Mouse (Mus musculus) neural tube, embryonic 12.5 days (tissue): ENCODE measurements at regions not wholly inside any gene's neighbourhood (a gene's known extent, or its start where the extent isn't known, plus 50 kb on each side); places are given as distances from the start of the nearest gene placed in this dataset.

Source experiments
- ATAC-seq: fragments of 200-750 bp; cut with Nextera tagmentation; 2 replicates; pipeline ENCODE4 v1.8.0; 2017; ENCODE audit warnings: low read depth, mild to moderate bottlenecking, moderate TSS enrichment, moderate library complexity; ENCODE audit not compliant: low FRiP score
- H3K27ac ChIP-seq: fragments of 300-500 bp; sonication (generic); 2 replicates; pipeline ENCODE4 v1.5.1; 2016
- H3K27me3 ChIP-seq: fragments of 300-500 bp; sonication (generic); replicated peaks from 2 replicates; pipeline ENCODE4 v1.6.1; 2016; ENCODE audit warnings: mild to moderate bottlenecking
- H3K36me3 ChIP-seq: fragments of 300-500 bp; sonication (generic); 2 replicates; pipeline ENCODE4 v1.6.1; 2016; ENCODE audit warnings: mild to moderate bottlenecking
- H3K4me1 ChIP-seq: fragments of 300-500 bp; sonication (generic); 2 replicates; pipeline ENCODE4 v1.6.1; 2016
- H3K4me2 ChIP-seq: fragments of 300-500 bp; sonication (generic); replicated peaks from 2 replicates; pipeline ENCODE4 v1.6.1; 2016; ENCODE audit warnings: mild to moderate bottlenecking
- H3K4me3 ChIP-seq: fragments of 300-500 bp; sonication (generic); 2 replicates; pipeline ENCODE4 v1.5.1; 2016
- H3K9ac ChIP-seq: fragments of 300-500 bp; sonication (generic); 2 replicates; pipeline ENCODE4 v1.6.1; 2016; ENCODE audit warnings: mild to moderate bottlenecking
- H3K9me3 ChIP-seq: fragments of 300-500 bp; sonication (generic); 2 replicates; pipeline ENCODE4 v1.6.1; 2016; ENCODE audit warnings: mild to moderate bottlenecking
- WGBS: fragments of 180-500 bp; shearing (Covaris S2); methylation state at CpG from one replicate; pipeline ENCODE4 v1.1.7; 2016; 5-methylcytosine and 5-hydroxymethylcytosine counted together

DNA sequence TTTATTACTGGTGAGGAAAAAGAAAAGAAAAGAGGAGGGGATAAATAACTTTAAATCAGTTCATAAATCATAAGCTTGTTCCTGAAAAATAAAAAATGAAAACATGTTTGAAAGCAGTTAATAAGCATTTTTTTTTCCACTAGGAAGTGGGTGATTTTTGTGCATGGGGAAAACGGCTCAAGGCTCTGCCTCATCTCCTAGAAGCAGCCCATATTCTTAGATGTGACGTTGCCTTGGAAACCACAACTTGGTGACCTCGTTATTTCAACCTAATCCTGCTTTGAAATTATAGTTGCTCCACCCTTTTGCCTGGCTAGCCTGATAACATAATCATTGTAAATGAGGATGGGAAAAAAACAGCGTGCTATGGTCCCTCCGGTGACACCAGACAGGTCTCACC, 183.1 kb downstream of the Qdpr start:
- Histone ChIP-seq H3K27me3 (no peaks in the 10 kb centered on the region), H3K36me3 (no peaks in the 10 kb centered on the region), H3K4me1 (no peaks in the 10 kb centered on the region), H3K4me2 (no peak overlapping the region), H3K9me3 (no peaks in the 10 kb centered on the region), H3K9ac (no peak overlapping the region), H3K4me3 (no peak overlapping the region), H3K27ac (no peak overlapping the region)
- ATAC-seq, result no peak
- 57% methylated on average over 5 of the region's 5 CpGs for WGBS

DNA sequence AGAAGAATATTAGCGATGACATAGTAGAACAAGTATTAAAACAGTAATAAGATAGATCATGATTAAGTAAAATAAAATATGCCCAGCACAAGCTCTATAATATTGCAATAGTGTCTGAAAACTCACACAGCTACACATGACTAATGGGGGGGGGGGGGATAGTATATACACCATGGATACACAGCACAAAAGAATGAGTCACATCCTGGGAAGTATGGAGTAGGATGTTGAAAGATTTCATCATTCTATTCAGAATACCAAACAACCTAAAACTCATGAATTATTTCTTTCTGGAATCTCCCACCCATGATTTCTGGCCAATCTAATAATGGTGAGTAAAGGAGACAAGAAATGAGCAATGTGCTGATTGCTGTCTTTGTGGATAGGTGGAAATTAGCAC, 191.6 kb downstream of the Qdpr start:
- Histone ChIP-seq H3K27me3 (no peaks in the 10 kb centered on the region), H3K4me2 (no peak overlapping the region), H3K4me3 (no peak overlapping the region), H3K9me3 (no peaks in the 10 kb centered on the region), H3K27ac (no peak overlapping the region), H3K9ac (no peak overlapping the region), H3K4me1 (no peaks in the 10 kb centered on the region), H3K36me3 (no peaks in the 10 kb centered on the region)
- no peak for ATAC-seq
- 94% methylated on average over 1 of the region's 1 CpGs for WGBS

GRCm38 (mm10) chr5:45256256-45256999, 193.6 kb downstream of the Qdpr start:
- 81% methylated on average over 9 of the region's 9 CpGs for WGBS
- no peak overlapping the region for H3K27ac ChIP-seq
- H3K4me3 ChIP-seq, result no peak overlapping the region
- H3K27me3 ChIP-seq, result no peaks in the 10 kb centered on the region
- no peak for ATAC-seq
- H3K4me2 ChIP-seq, result no peak overlapping the region
- H3K36me3 ChIP-seq, result no peaks in the 10 kb centered on the region
- no peaks in the 10 kb centered on the region for H3K9me3 ChIP-seq
- no peak overlapping the region for H3K9ac ChIP-seq
- H3K4me1 ChIP-seq, result no peaks in the 10 kb centered on the region

GRCm38 (mm10) chr5:45231856-45232255, 218.2 kb downstream of the Qdpr start:
- Histone ChIP-seq H3K36me3 (no peaks in the 10 kb centered on the region), H3K4me3 (no peak overlapping the region), H3K4me1 (no peaks in the 10 kb centered on the region), H3K27ac (no peak overlapping the region), H3K4me2 (no peak overlapping the region), H3K9ac (no peak overlapping the region), H3K27me3 (no peaks in the 10 kb centered on the region), H3K9me3 (no peaks in the 10 kb centered on the region)
- no peak for ATAC-seq
- WGBS, result 88% methylated on average over 4 of the region's 4 CpGs

GRCm38 (mm10) chr5:45230097-45230496, 219.9 kb downstream of the Qdpr start:
- Histone ChIP-seq H3K9me3 (no peaks in the 10 kb centered on the region), H3K9ac (no peak overlapping the region), H3K36me3 (no peaks in the 10 kb centered on the region), H3K4me2 (no peak overlapping the region), H3K4me3 (no peak overlapping the region), H3K4me1 (no peaks in the 10 kb centered on the region), H3K27ac (no peak overlapping the region), H3K27me3 (no peaks in the 10 kb centered on the region)
- no peak for ATAC-seq
- 76% methylated on average over 1 of the region's 1 CpGs for WGBS

DNA sequence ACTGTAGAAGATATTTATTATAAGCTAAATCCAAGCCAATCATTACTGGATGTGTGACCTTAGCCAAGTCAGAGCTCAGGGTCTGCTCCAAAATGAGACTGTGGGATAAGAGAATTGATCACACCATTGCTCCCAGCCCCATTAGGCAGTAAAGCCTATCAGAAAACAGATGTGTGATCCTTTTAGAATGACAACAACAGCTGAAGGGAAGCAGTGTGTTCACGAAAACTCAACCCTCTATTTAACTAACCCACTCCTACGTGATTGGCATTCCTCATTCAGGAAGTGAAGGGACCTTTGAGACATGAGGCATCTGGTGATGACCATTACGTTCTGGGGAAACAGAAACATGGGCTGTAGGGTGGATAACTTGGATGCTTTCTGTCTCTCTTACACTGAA, 220.6 kb downstream of the Qdpr start:
- WGBS, result 81% methylated on average over 3 of the region's 3 CpGs
- no peaks in the 10 kb centered on the region for H3K27me3 ChIP-seq
- H3K27ac ChIP-seq, result no peak overlapping the region
- ATAC-seq, result no peak
- H3K4me2 ChIP-seq, result no peak overlapping the region
- no peaks in the 10 kb centered on the region for H3K4me1 ChIP-seq
- no peak overlapping the region for H3K9ac ChIP-seq
- H3K36me3 ChIP-seq, result no peaks in the 10 kb centered on the region
- H3K9me3 ChIP-seq, result no peaks in the 10 kb centered on the region
- H3K4me3 ChIP-seq, result no peak overlapping the region

DNA sequence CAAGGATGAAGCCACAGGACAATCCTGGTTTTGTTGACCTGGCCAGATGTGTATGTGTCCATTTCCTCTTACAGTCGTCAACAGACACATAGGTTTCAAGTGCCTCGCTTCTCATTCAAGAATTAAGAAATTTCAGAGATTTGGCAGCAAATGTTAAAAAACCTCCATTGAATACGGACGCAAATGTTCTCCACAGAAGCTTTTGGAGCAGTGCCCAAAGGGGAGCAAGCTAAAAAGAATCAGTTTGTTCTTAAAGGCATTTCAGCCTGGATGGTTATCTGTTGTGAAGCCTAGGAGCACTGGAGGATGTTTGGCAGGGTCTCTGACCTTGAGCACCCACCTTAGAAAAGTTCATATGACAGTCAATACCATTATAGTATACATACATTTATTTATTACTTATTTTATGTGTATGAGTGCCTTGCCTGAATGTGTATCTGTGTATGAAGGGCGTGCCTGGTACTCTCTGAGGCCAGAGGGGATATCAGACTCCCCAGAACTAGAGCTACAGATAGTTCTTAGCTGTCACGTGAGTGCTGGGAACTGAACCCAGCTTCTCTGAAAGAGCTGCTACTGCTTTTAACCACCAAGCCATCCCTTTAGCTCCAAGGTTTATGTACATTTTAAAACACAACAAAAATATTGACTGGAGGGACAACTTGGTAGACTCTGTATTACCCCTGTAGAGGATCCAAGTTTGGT, 221.7 kb downstream of the Qdpr start:
- WGBS, result 86% methylated on average over 6 of the region's 6 CpGs
- no peak overlapping the region for H3K9ac ChIP-seq
- H3K27ac ChIP-seq, result no peak overlapping the region
- H3K36me3 ChIP-seq, result no peaks in the 10 kb centered on the region
- no peaks in the 10 kb centered on the region for H3K27me3 ChIP-seq
- no peaks in the 10 kb centered on the region for H3K9me3 ChIP-seq
- H3K4me1 ChIP-seq, result no peaks in the 10 kb centered on the region
- no peak overlapping the region for H3K4me2 ChIP-seq
- no peak for ATAC-seq
- H3K4me3 ChIP-seq, result no peak overlapping the region

GRCm38 (mm10) chr5:45220272-45220916, 229.6 kb downstream of the Qdpr start:
- Histone ChIP-seq H3K9ac (no peak overlapping the region), H3K36me3 (no peaks in the 10 kb centered on the region), H3K27me3 (no peaks in the 10 kb centered on the region), H3K4me1 (no peaks in the 10 kb centered on the region), H3K4me3 (no peak overlapping the region), H3K9me3 (no peaks in the 10 kb centered on the region), H3K4me2 (no peak overlapping the region), H3K27ac (no peak overlapping the region)
- ATAC-seq, result no peak
- 82% methylated on average over 6 of the region's 6 CpGs for WGBS

DNA sequence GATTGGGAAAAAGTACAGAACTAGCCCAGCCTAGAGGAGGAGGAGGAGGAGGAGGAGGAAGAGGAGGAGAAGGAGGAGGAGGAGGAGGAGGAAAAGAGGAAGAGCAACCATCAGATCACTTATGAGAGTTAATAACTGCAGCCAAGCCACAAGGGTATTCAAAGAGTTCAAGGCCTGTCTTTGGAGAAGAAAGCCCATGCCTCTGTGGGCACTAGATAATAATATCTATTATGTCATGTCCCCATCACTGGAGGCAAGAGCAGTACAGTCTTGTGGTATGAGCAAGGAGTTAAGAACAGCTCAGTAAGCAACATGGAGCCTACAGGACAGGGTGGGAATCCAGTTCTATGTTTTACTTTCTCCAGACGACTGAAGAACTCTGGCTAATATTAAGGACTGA, 230.5 kb downstream of the Qdpr start:
- WGBS, result 85% methylated on average over 1 of the region's 1 CpGs
- Histone ChIP-seq H3K36me3 (no peaks in the 10 kb centered on the region), H3K4me2 (no peak overlapping the region), H3K27ac (no peak overlapping the region), H3K27me3 (no peaks in the 10 kb centered on the region), H3K9me3 (no peaks in the 10 kb centered on the region), H3K4me1 (no peaks in the 10 kb centered on the region), H3K9ac (no peak overlapping the region), H3K4me3 (no peak overlapping the region)
- no peak for ATAC-seq

GRCm38 (mm10) chr5:45219101-45219500, 230.9 kb downstream of the Qdpr start:
- no peaks in the 10 kb centered on the region for H3K9me3 ChIP-seq
- H3K27ac ChIP-seq, result no peak overlapping the region
- H3K27me3 ChIP-seq, result no peaks in the 10 kb centered on the region
- H3K9ac ChIP-seq, result no peak overlapping the region
- no peak for ATAC-seq
- no peaks in the 10 kb centered on the region for H3K4me1 ChIP-seq
- WGBS, result 47% methylated on average over 3 of the region's 3 CpGs
- H3K36me3 ChIP-seq, result no peaks in the 10 kb centered on the region
- no peak overlapping the region for H3K4me3 ChIP-seq
- no peak overlapping the region for H3K4me2 ChIP-seq

- H3K36me3 ChIP-seq, result no peaks in the 10 kb centered on the region
- ATAC-seq, result no peak
- no peak overlapping the region for H3K4me2 ChIP-seq
- no peak overlapping the region for H3K4me3 ChIP-seq
- H3K9ac ChIP-seq, result no peak overlapping the region
- H3K4me1 ChIP-seq, result no peaks in the 10 kb centered on the region
- H3K9me3 ChIP-seq, result no peaks in the 10 kb centered on the region
- no peak overlapping the region for H3K27ac ChIP-seq
- H3K27me3 ChIP-seq, result no peaks in the 10 kb centered on the region
Observed at GRCm38 (mm10) chr5:45214475-45214874, 235.6 kb downstream of the Qdpr start.

- no peak for ATAC-seq
- no peak overlapping the region for H3K4me2 ChIP-seq
- no peaks in the 10 kb centered on the region for H3K36me3 ChIP-seq
- WGBS, result 90% methylated on average over 1 of the region's 1 CpGs
- H3K4me1 ChIP-seq, result no peaks in the 10 kb centered on the region
- no peaks in the 10 kb centered on the region for H3K27me3 ChIP-seq
- no peak overlapping the region for H3K9ac ChIP-seq
- no peak overlapping the region for H3K4me3 ChIP-seq
- H3K9me3 ChIP-seq, result no peaks in the 10 kb centered on the region
- no peak overlapping the region for H3K27ac ChIP-seq
Observed at GRCm38 (mm10) chr5:45198408-45198807, 251.6 kb downstream of the Qdpr start.
